Mouse (Mus musculus) hindbrain, postnatal 0 days (tissue): ENCODE measurements around the gene Cavin4. TPM values are rescaled to one million over a fixed set of nuclear protein-coding genes. Genes with fewer than 3 reads are reported as not detected.
"Not testable (repeated sequence)": the region's sequence is repeated elsewhere in the genome, so short reads cannot be mapped to it uniquely, and the experiment has no call there.

ENCODE experiments used
- ATAC-seq: fragments of 200-750 bp; cut with Nextera tagmentation; 2 replicates; pipeline ENCODE4 v1.8.0; 2017; ENCODE audit warnings: mild to moderate bottlenecking, moderate TSS enrichment, moderate library complexity
- DNase-seq: peaks from one replicate; pipeline ENCODE4 v3.0.0-alpha.2; 2015; ENCODE audit warnings: low spot score
- H3K27ac ChIP-seq: fragments of 300-500 bp; sonication (generic); 2 replicates; pipeline ENCODE4 v1.5.1; 2014; ENCODE audit warnings: mild to moderate bottlenecking
- H3K27me3 ChIP-seq: fragments of 300-500 bp; sonication (generic); 2 replicates; pipeline ENCODE4 v1.6.1; 2014; ENCODE audit warnings: low read length, mixed read lengths; ENCODE audit not compliant: insufficient read depth
- H3K36me3 ChIP-seq: fragments of 300-500 bp; sonication (generic); 2 replicates; pipeline ENCODE4 v1.6.1; 2014; ENCODE audit warnings: low read length, mixed read lengths; ENCODE audit not compliant: insufficient read depth
- H3K4me1 ChIP-seq: fragments of 300-500 bp; sonication (generic); 2 replicates; pipeline ENCODE4 v1.6.1; 2014; ENCODE audit warnings: antibody characterized with exemption, low read length, mixed read lengths; ENCODE audit not compliant: insufficient read depth
- H3K4me2 ChIP-seq: fragments of 300-500 bp; sonication (generic); 2 replicates; pipeline ENCODE4 v1.6.1; 2014; ENCODE audit warnings: low read depth, mild to moderate bottlenecking, low read length, moderate library complexity, mixed read lengths
- H3K4me3 ChIP-seq: fragments of 300-500 bp; sonication (generic); 2 replicates; pipeline ENCODE4 v1.5.1; 2014; ENCODE audit warnings: low read length
- H3K9ac ChIP-seq: fragments of 300-500 bp; sonication (generic); replicated peaks from 2 replicates; pipeline ENCODE4 v1.6.1; 2014; ENCODE audit warnings: mild to moderate bottlenecking, low read length, moderate library complexity, mixed read lengths
- H3K9me3 ChIP-seq: fragments of 300-500 bp; sonication (generic); 2 replicates; pipeline ENCODE4 v1.6.1; 2016; ENCODE audit warnings: low read length, mixed read lengths
- CTCF ChIP-seq: IDR thresholded peaks from 2 replicates; pipeline ENCODE4 v1.5.1; 2016; ENCODE audit warnings: antibody characterized with exemption, control low read depth, low read depth
- WGBS: fragments of 180-500 bp; shearing (Covaris S2); extraction: QIAGEN DNeasy Blood & Tissue Kit; methylation state at CpG from one replicate; pipeline ENCODE4 v1.1.7; 2014; 5-methylcytosine and 5-hydroxymethylcytosine counted together
- polyA plus RNA-seq: library from polyadenylated mRNA; unstranded; fragments of >200 nt; fragmentation: Nextera tagmentation; extraction: Ambion mirVana; gene quantifications from 2 replicates; pipeline ENCODE4 v1.2.1, GENCODE M21; 2015
- total RNA-seq: library from RNA; depleted of rRNA; stranded (reverse); fragments of >200 nt; gene quantifications from 2 replicates; pipeline ENCODE4 v1.2.3, GENCODE M21; 2014

The Cavin4 gene
- total and polyA plus RNA-seq, 2 experiments from 2014 or later, result 0.42 to 0.95 TPM

DNA sequence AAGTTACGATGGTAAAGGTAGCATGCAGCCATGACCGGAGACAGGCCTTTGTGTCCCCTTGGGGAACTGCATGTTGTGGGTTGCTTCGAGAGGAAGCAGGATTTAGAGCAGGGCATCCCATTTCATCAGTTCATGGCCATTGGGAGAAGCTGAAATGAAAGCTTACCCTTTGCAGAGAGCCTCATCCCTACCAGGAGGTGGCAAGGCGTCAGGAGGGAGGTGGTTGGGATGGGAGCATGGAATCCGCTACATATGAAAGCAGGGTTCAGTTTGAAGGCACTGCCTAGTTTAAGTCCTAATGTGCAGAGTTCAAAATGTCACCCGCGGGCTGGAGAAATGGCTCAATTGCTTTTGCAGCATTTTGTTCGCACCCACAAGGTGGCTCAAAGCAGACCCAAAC lies 14.0 kb downstream of the Cavin4 start:
- H3K9me3 ChIP-seq, result no peaks in the 10 kb centered on the region
- no peak overlapping the region for H3K27ac ChIP-seq
- H3K36me3 ChIP-seq, result peaks cover 18% of the 10 kb centered on the region; the same call in 1 of the 2 replicates
- H3K4me2 ChIP-seq, result no peak overlapping the region
- H3K4me1 ChIP-seq, result no peaks in the 10 kb centered on the region
- ATAC-seq (no peak), DNase-seq (no peak)
- no peak overlapping the region for H3K4me3 ChIP-seq
- H3K9ac ChIP-seq, result no peak overlapping the region
- 92% methylated on average over 8 of the region's 8 CpGs for whole genome bisulfite sequencing
- TF ChIP-seq CTCF, result no peak
- H3K27me3 ChIP-seq, result no peaks in the 10 kb centered on the region

DNA sequence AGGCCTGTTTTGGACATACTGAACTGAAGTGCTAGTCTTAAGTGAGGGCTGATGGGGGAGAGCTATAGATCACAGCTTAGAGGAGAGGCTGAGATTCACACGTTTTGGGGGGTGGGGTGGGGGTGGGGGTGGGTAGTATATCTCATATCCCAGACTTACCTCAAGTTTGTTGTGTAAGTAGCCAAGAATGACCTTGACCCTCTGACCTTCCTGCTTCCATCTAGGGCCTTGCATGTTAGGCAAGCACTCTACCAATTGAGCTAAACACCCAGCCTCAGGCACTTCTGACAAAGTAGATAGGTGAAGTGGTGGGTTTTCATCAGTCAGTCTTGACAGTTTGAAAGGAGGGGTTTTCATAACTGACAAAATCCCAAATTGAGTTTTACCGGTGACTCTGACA lies 14.5 kb downstream of the Cavin4 start:
- Histone ChIP-seq H3K9me3 (no peaks in the 10 kb centered on the region), H3K4me1 (no peaks in the 10 kb centered on the region), H3K4me2 (no peak overlapping the region), H3K27me3 (no peaks in the 10 kb centered on the region), H3K27ac (no peak overlapping the region), H3K9ac (no peak overlapping the region), H3K4me3 (no peak overlapping the region), H3K36me3 (peaks cover 15% of the 10 kb centered on the region; the same call in 1 of the 2 replicates)
- no peak for DNase-seq
- ATAC-seq, result no peak
- WGBS, result 82% methylated on average over 2 of the region's 2 CpGs
- TF ChIP-seq CTCF, result no peak

DNA sequence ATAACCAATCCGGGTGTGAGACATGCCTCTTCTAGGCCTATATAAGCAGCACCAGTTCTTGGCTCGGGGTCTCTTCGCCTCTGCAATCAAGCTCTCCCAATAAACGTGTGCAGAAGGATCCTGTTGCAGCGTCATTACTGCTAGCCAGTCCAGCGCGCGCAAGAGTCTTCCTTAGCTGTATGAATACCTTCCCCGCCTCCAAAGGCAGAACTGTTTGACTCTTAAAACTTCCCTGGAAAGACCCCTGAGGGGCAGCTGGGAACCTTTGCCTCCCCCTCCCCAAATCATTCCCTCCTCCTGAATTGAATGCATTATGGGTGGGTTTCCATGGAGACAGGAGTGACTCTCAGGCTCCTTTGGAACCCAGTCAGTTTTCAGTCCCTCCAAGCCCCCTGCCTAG lies 15.5 kb downstream of the Cavin4 start:
- H3K27me3 ChIP-seq, result no peaks in the 10 kb centered on the region
- no peak overlapping the region for H3K4me3 ChIP-seq
- no peak for TF ChIP-seq CTCF
- no peaks in the 10 kb centered on the region for H3K4me1 ChIP-seq
- no peak overlapping the region for H3K9ac ChIP-seq
- H3K36me3 ChIP-seq, result peaks cover 8% of the 10 kb centered on the region; the same call in 1 of the 2 replicates
- H3K9me3 ChIP-seq, result no peaks in the 10 kb centered on the region
- WGBS, result 89% methylated on average over 9 of the region's 9 CpGs
- H3K27ac ChIP-seq, result no peak overlapping the region
- ATAC-seq, result no peak
- no peak overlapping the region for H3K4me2 ChIP-seq
- no peak for DNase-seq

DNA sequence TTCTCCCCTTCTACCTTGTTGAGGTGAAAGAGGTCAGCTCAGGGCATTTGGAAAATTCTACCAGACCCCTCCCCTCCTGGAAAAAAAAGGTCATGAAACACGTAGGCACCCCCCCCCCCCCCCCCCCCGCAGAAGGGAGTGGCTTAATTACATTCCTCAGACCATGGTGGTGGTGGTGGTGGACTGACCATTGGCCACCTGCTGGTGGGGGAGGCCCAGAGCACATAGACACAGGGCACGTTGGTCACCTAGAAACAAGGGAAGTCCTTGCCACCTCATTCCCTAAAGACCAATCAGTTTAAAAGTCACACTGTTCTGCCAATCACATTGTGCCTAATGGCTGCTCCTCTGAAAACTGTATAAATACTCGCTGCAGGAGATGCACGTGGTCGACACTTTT lies 16.4 kb downstream of the Cavin4 start:
- not testable (repeated sequence) for H3K9me3 ChIP-seq, H3K4me3 ChIP-seq, DNase-seq, H3K4me1 ChIP-seq, ATAC-seq, H3K27me3 ChIP-seq, H3K4me2 ChIP-seq, H3K27ac ChIP-seq, H3K36me3 ChIP-seq, H3K9ac ChIP-seq
- WGBS, result 64% methylated on average over 5 of the region's 6 CpGs

DNA sequence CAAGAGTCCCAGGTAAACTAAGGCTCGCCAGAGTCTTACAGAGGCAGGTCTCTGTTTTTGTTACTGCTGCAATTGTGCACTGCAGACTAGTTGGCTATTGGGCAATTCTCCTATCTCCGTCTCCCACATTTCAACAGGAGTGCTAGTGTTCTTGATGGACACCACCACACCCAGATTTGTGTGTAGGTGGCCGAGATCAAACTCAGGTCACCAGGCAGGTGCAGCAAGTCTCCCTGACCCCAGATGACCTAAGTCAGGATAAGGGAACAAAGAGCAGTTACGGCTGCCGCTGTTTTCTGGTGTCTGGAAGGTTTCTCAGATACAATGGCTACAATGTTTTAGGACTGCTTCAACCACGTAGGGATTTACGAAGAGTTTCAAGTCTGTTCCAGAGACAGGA lies 16.9 kb downstream of the Cavin4 start:
- Histone ChIP-seq H3K9me3 (no peaks in the 10 kb centered on the region), H3K4me3 (no peak overlapping the region), H3K27me3 (no peaks in the 10 kb centered on the region), H3K36me3 (0 out of 2 replicates have a peak, but pooled peaks cover 8% of the 10 kb centered on the region), H3K4me1 (no peaks in the 10 kb centered on the region), H3K4me2 (no peak overlapping the region), H3K27ac (no peak overlapping the region), H3K9ac (no peak overlapping the region)
- ATAC-seq (no peak), DNase-seq (no peak)
- WGBS, result 76% methylated on average over 7 of the region's 7 CpGs
- no peak for TF ChIP-seq CTCF

DNA sequence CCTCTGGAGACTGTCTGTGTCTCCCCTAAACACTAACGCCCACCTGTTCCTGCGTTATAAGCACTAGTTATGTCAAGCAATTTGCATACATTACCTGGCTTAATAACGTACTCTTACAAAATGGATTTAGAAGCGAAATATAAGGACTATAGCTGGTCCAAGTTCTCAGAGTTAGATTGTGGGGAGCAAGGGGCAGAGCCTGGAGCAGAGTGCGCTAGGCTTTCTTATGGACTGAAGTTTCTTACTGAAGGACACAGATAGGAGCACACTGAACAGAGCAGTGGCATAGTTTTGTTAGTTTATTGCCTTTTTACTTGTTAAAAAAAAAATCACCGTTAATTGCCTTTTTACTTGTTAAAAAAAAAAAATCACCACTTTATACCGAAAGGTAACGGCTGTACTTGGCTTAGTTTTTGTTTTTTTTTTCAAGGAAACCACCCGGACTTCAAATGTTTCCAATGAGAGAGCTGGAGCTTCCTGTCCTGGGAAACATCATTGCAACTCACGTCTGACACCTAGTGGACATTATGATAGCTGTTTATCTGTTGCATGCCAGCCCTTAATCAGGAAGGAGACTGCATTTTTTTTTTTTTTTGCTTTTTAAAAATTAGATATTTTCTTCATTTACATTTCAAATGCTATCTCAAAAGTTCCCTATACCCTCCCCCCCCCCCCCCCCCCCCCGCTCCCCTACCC lies 17.5 kb downstream of the Cavin4 start:
- DNase-seq (peak; percentile 91), ATAC-seq (peak; percentile 50; the same call in 1 of the 2 replicates)
- Histone ChIP-seq H3K9me3 (no peaks in the 10 kb centered on the region), H3K36me3 (0 out of 2 replicates have a peak, but pooled peaks cover 8% of the 10 kb centered on the region), H3K4me1 (no peaks in the 10 kb centered on the region), H3K9ac (no peak overlapping the region), H3K4me2 (0 out of 2 replicates have a peak overlapping the region, but pooled peaks have one; percentile 25), H3K4me3 (no peak overlapping the region), H3K27me3 (no peaks in the 10 kb centered on the region), H3K27ac (no peak overlapping the region)
- peak; percentile 85 for TF ChIP-seq CTCF
- 39% methylated on average over 10 of the region's 11 CpGs for WGBS

DNA sequence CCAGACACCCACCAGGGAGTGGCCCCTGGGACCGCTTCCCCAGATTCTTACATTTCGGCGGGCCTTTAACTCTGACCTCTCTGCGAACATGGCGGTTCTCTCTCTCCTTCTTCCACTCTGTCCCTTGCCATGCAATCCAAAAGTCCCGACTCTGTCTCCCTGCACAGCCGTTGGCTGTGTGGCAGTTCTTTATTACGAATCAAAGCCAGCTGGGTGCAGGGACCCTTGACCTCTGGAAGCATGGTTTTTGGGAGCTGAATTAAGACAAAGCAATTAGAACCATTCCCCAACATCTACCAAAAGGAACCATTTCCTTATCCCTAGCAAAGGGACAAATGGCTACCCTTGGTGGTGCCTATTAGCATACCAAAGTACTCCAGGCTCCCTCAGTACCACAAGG lies 19.8 kb downstream of the Cavin4 start:
- TF ChIP-seq CTCF, result no peak
- ATAC-seq (no peak), DNase-seq (no peak)
- no peak overlapping the region for H3K4me2 ChIP-seq
- no peaks in the 10 kb centered on the region for H3K4me1 ChIP-seq
- no peaks in the 10 kb centered on the region for H3K27me3 ChIP-seq
- H3K9ac ChIP-seq, result no peak overlapping the region
- 77% methylated on average over 8 of the region's 8 CpGs for WGBS
- no peaks in the 10 kb centered on the region for H3K9me3 ChIP-seq
- no peaks in the 10 kb centered on the region for H3K36me3 ChIP-seq
- H3K4me3 ChIP-seq, result no peak overlapping the region
- no peak overlapping the region for H3K27ac ChIP-seq

DNA sequence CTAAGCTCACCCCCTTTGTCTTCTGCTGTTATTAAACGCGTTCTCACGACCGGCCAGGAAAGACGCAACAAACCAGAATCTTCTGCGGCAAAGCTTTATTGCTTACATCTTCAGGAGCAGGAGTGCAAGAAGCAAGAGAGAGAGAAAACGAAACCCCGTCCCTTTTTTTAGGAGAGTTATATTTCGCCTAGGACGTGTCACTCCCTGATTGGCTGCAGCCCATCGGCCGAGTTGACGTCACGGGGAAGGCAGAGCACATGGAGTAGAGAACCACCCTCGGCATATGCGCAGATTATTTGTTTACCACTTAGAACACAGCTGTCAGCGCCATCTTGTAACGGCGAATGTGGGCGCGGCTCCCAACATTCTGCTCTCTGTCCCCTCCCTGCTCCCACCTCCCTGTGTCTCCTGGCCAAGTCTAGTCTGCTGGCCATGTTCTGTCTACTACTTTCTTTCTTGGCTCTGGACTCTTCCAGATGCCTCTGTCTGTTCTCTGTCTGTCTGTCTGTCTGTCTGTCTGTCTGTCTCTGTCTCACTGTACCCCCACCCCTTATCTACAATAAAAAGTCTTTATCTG lies 20.4 kb downstream of the Cavin4 start:
- not testable (repeated sequence) for H3K27me3 ChIP-seq, H3K9me3 ChIP-seq, H3K4me3 ChIP-seq, H3K27ac ChIP-seq, H3K4me1 ChIP-seq, H3K36me3 ChIP-seq, H3K9ac ChIP-seq, DNase-seq, ATAC-seq, H3K4me2 ChIP-seq
- 96% methylated on average over 15 of the region's 21 CpGs for WGBS
